In the genomic region with DNA sequence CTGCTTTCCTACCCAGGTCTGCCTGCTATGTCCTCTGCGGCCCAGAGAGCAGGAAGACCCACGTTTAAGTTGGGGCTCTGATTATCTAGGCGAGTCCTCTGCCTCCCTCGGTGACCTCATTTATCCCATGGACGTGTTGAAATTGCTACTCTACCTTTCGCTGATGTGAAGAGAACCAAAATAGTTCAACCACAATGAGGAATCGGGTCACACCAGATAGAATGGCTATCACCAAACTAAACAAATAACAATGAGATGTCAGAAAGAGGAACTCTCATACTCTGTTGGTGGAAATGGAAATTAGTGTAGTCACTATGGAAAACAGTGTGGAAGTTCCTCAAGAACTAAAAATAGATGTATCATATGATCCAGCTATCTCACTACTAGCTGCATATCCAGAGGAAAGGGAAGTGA, we compare ENCODE assay signal across 10 mouse cellular contexts. TPM values are rescaled to one million over a fixed set of nuclear protein-coding genes. Genes with fewer than 3 reads are reported as not detected.
DNase-seq lines count a peak whose midpoint lies in the region; ATAC-seq and TF ChIP-seq lines count a peak whose summit lies in the region.
"Had no signal": no experiment of that assay in that cellular context is flagged by ENCODE, and none has a peak within 500 bp of the region (broad histone marks: within the 10 kb centered on the region; RNA-seq: fewer than 3 reads in every experiment).

No protein-coding gene starts in this region.

- H3K36me3 ChIP-seq in kidney, adult 2 months (ENCODE audit: control insufficient read depth, insufficient read depth, low read length), result no peaks in the 10 kb centered on the region
- H3K36me3 ChIP-seq in MEL (ENCODE audit: control insufficient read depth in 1 of 2, insufficient read depth in 2 of 2, low read length in 2 of 2), result peaks cover 0 to 29% of the 10 kb centered on the region in 2 experiments; a peak in 2 of 4 replicates
- no peaks in the 10 kb centered on the region for H3K36me3 ChIP-seq in heart, embryonic 14.5 days (ENCODE audit: control insufficient read depth, insufficient read depth, low read length)
- H3K36me3 ChIP-seq: midbrain, embryonic 12.5 days had no signal

- WGBS in kidney, adult 2 months, result 59% methylated on average over 7 of the region's 7 CpGs
- 16% methylated on average over 7 of the region's 7 CpGs for WGBS in heart, embryonic 14.5 days

- peak overlapping the region; percentile 90 for H3K27ac ChIP-seq in kidney, adult 2 months (ENCODE audit: insufficient read depth, low read depth, low read length)
- peak overlapping the region; percentile 94 for H3K27ac ChIP-seq in MEL (ENCODE audit: control insufficient read depth, low read depth, low read length)
- peak overlapping the region; percentile 88 to 91 for H3K27ac ChIP-seq in heart, embryonic 14.5 days (replicated peaks in 1 of 2; ENCODE audit: control insufficient read depth in 1 of 2, insufficient read depth in 1 of 2, low read depth in 2 of 2, low read length in 2 of 2)
- H3K27ac ChIP-seq: midbrain, embryonic 12.5 days had no signal

- no peaks in the 10 kb centered on the region for H3K27me3 ChIP-seq in kidney, adult 2 months (replicated peaks; ENCODE audit: control insufficient read depth, insufficient read depth, low read length)
- no peaks in the 10 kb centered on the region for H3K27me3 ChIP-seq in MEL (ENCODE audit: control insufficient read depth in 1 of 2, insufficient read depth in 2 of 2, low read length in 2 of 2)
- no peaks in the 10 kb centered on the region for H3K27me3 ChIP-seq in heart, embryonic 14.5 days (ENCODE audit: control insufficient read depth, insufficient read depth, low read length)
- H3K27me3 ChIP-seq: midbrain, embryonic 12.5 days had no signal

- no peak overlapping the region for H3K4me3 ChIP-seq in kidney, adult 2 months (ENCODE audit: insufficient read depth, low read depth, low read length)
- H3K4me3 ChIP-seq in MEL (ENCODE audit: control insufficient read depth in 1 of 2, insufficient read depth in 1 of 2, low read depth in 2 of 2, low read length in 2 of 2), result peak overlapping the region; percentile 25 to 31
- H3K4me3 ChIP-seq in heart, embryonic 14.5 days (ENCODE audit: control insufficient read depth in 1 of 2, insufficient read depth in 1 of 2, low read depth in 1 of 2, low read length in 2 of 2), result no peak overlapping the region
- H3K4me3 ChIP-seq: midbrain, embryonic 12.5 days had no signal

- H3K9me3 ChIP-seq in MEL (replicated peaks; ENCODE audit: insufficient read depth, low read length), result no peaks in the 10 kb centered on the region
- no peaks in the 10 kb centered on the region for H3K9me3 ChIP-seq in heart, embryonic 14.5 days (ENCODE audit: control insufficient read depth, low read length)
- H3K9me3 ChIP-seq: midbrain, embryonic 12.5 days had no signal

- TF ChIP-seq RAD21 in MEL (IDR thresholded peaks at IDR 0.05; ENCODE audit: low read depth, low read length), result no peak

- no peaks in the 10 kb centered on the region for H3K79me2 ChIP-seq in MEL (ENCODE audit: control insufficient read depth, insufficient read depth, low read length, poor library complexity)

- H3K4me1 ChIP-seq in kidney, adult 2 months (ENCODE audit: control insufficient read depth, insufficient read depth, low read length), result 0 out of 2 replicates have a peak, but pooled peaks cover 3% of the 10 kb centered on the region
- H3K4me1 ChIP-seq in MEL (ENCODE audit: control insufficient read depth in 1 of 2, insufficient read depth in 2 of 2, low read length in 2 of 2), result peaks cover 7 to 34% of the 10 kb centered on the region in 2 experiments
- H3K4me1 ChIP-seq in heart, embryonic 14.5 days (ENCODE audit: control insufficient read depth in 2 of 2, insufficient read depth in 2 of 2, low read length in 2 of 2), result peaks cover 25 to 40% of the 10 kb centered on the region in 2 experiments
- H3K4me1 ChIP-seq: midbrain, embryonic 12.5 days had no signal

- peak overlapping the region; percentile 54 for H3K9ac ChIP-seq in MEL (ENCODE audit: control insufficient read depth, low read depth, low read length, poor library complexity, severe bottlenecking)
- H3K9ac ChIP-seq in heart, embryonic 14.5 days (ENCODE audit: low read length), result no peak overlapping the region
- H3K9ac ChIP-seq: midbrain, embryonic 12.5 days had no signal

- peak overlapping the region; percentile 22; the same call in 1 of the 2 replicates for H3K4me2 ChIP-seq in heart, embryonic 14.5 days (ENCODE audit: low read length)
- H3K4me2 ChIP-seq: midbrain, embryonic 12.5 days had no signal

- ATAC-seq in heart, embryonic 14.5 days (ENCODE audit: insufficient number of reproducible peaks, insufficient read depth, low FRiP score, low read depth), result no peak
- peak; percentile 59 for ATAC-seq in megakaryocyte, adult 5-6 weeks (ENCODE audit: poor library complexity, severe bottlenecking)

- DNase-seq in kidney, adult 2 months, result no peak
- no peak for DNase-seq in kidney, postnatal 14 days
- DNase-seq in MEL (ENCODE audit: low read depth, low spot score), result peak; percentile 92
- no peak for DNase-seq in urinary bladder, postnatal 10 days (ENCODE audit: low spot score)
- no peak for DNase-seq in layer of hippocampus, postnatal 10 days (ENCODE audit: low spot score in 2 of 2)
- no peak for DNase-seq in frontal cortex, adult 2 months (ENCODE audit: extremely low spot score in 1 of 2, low spot score in 1 of 2)

- TF ChIP-seq CTCF in kidney, adult 2 months (conservative IDR thresholded peaks at IDR 0.05; ENCODE audit: insufficient read depth, insufficient read length, low read depth, low read length), result no peak
- no peak for TF ChIP-seq CTCF in MEL (IDR thresholded peaks at IDR 0.05 in 2 of 3, conservative IDR thresholded peaks at IDR 0.05 in 1 of 3; ENCODE audit: control insufficient read depth in 1 of 3, insufficient read depth in 1 of 3, low read depth in 2 of 3, low read length in 3 of 3, poor library complexity in 1 of 3, severe bottlenecking in 1 of 3)

- TF ChIP-seq POLR2A in kidney, adult 2 months (IDR thresholded peaks at IDR 0.05; ENCODE audit: low read depth, low read length), result no peak
- no peak; a peak in 1 of 4 replicates for TF ChIP-seq POLR2A in MEL (IDR thresholded peaks at IDR 0.05; ENCODE audit: control insufficient read depth in 1 of 2, insufficient read depth in 1 of 2, low read depth in 1 of 2, low read length in 2 of 2, poor library complexity in 1 of 2)

- peak; percentile 92 to 94 for TF ChIP-seq EP300 in MEL (IDR thresholded peaks at IDR 0.05; ENCODE audit: low read depth in 1 of 2, low read length in 2 of 2)

TF ChIP-seq in MEL, 35 proteins besides CTCF, POLR2A, EP300 and RAD21 (continues in another document):
- peak; percentile 85 for TF ChIP-seq RCOR1 (IDR thresholded peaks at IDR 0.05; ENCODE audit: low read depth, low read length)
- TF ChIP-seq USF1 (IDR thresholded peaks at IDR 0.05; ENCODE audit: low read depth, low read length), result peak; percentile 58
- peak; percentile 79 for TF ChIP-seq SIN3A (IDR thresholded peaks at IDR 0.05; ENCODE audit: low read length)
- TF ChIP-seq MAFK (IDR thresholded peaks at IDR 0.05; ENCODE audit: borderline replicate concordance, low read depth, low read length), result peak; percentile 76
- TF ChIP-seq MAX (IDR thresholded peaks at IDR 0.05; ENCODE audit: low read length), result peak; percentile 3; the same call in 1 of the 2 replicates
- TF ChIP-seq TAL1 (IDR thresholded peaks at IDR 0.05; ENCODE audit: low read length), result peak; percentile 83
- no peak for TF ChIP-seq NRF1 (IDR thresholded peaks at IDR 0.05; ENCODE audit: insufficient read depth, low read depth, low read length, poor library complexity, severe bottlenecking)
- TF ChIP-seq MEF2A (IDR thresholded peaks at IDR 0.05; ENCODE audit: extremely low read depth, insufficient replicate concordance, low read depth, low read length, poor library complexity, severe bottlenecking), result peak; percentile 94
- TF ChIP-seq TCF12 (IDR thresholded peaks at IDR 0.05; ENCODE audit: low read depth, low read length), result peak; percentile 82
- TF ChIP-seq UBTF (IDR thresholded peaks at IDR 0.05; ENCODE audit: borderline replicate concordance, insufficient read depth, low read depth, low read length), result no peak
- peak; percentile 84; the same call in 1 of the 2 replicates for TF ChIP-seq BHLHE40 (IDR thresholded peaks at IDR 0.05; ENCODE audit: borderline replicate concordance, low read depth, low read length)
- no peak for TF ChIP-seq SMC3 (IDR thresholded peaks at IDR 0.05; ENCODE audit: low read depth, low read length)
- no peak; the same call in 1 of the 2 replicates for TF ChIP-seq ZC3H11A (IDR thresholded peaks at IDR 0.05; ENCODE audit: low read depth, low read length)

RNA-seq across cellular contexts. Expression of gene Ankdd1a, which starts 22.1 kb away (rescaled TPM):
- polyA plus RNA-seq in kidney, adult 2 months (2012; rRNA removed), result 0.06 and 0.16 TPM in 2 replicates
- not detected in 2 replicates for total RNA-seq in MEL (2012; rRNA removed)
- under 1 TPM in 1 of 2 experiments, not detected in 1; 0.06 TPM for polyA plus RNA-seq in MEL (2012; ENCODE audit: insufficient read depth in 1 of 2, insufficient read length in 2 of 2, low read depth in 1 of 2, low replicate concordance in 2 of 2, missing spikeins in 1 of 2)
- not detected in 2 replicates for polyA plus RNA-seq in heart, embryonic 14.5 days (2014; fragmentation: Nextera tagmentation; extraction: Ambion mirVana)
- total RNA-seq in megakaryocyte, adult 5-6 weeks (2015), result not detected in 2 replicates
- 0.08 TPM in 1 of 2 replicates, not detected in the other for total RNA-seq in megakaryocyte, adult 5-6 weeks (2017)
- 1 to 10 TPM; 1.5 to 2.0 TPM for total RNA-seq in layer of hippocampus, postnatal 10 days (2021)
- polyA plus RNA-seq in frontal cortex, adult 2 months (2012; rRNA removed), result 2.3 and 2.4 TPM in 2 replicates
- total RNA-seq: ES-E14 had no signal

RNA-seq across cellular contexts. Expression of gene Plekho2, which starts 37.7 kb away (rescaled TPM):
- polyA plus RNA-seq in kidney, adult 2 months (2012; rRNA removed), result 9.8 and 10.4 TPM in 2 replicates
- total RNA-seq in MEL (2012; rRNA removed), result 7.6 and 8.6 TPM in 2 replicates
- polyA plus RNA-seq in MEL (2012; ENCODE audit: insufficient read depth in 1 of 2, insufficient read length in 2 of 2, low read depth in 1 of 2, low replicate concordance in 2 of 2, missing spikeins in 1 of 2), result 10 to 100 TPM in 1 of 2 experiments, not detected in 1; 12.9 TPM
- polyA plus RNA-seq in heart, embryonic 14.5 days (2014; fragmentation: Nextera tagmentation; extraction: Ambion mirVana), result 8.8 and 9.8 TPM in 2 replicates
- total RNA-seq in megakaryocyte, adult 5-6 weeks (2015), result 59.1 and 68.1 TPM in 2 replicates
- total RNA-seq in megakaryocyte, adult 5-6 weeks (2017), result 52.5 and 60.6 TPM in 2 replicates
- total RNA-seq in layer of hippocampus, postnatal 10 days (2021), result 1 to 10 TPM; 5.6 to 8.4 TPM
- polyA plus RNA-seq in frontal cortex, adult 2 months (2012; rRNA removed), result 17.0 and 17.9 TPM in 2 replicates

RNA-seq across cellular contexts. Expression of gene Pif1, which starts 44.8 kb away (rescaled TPM):
- 0.08 and 0.11 TPM in 2 replicates for polyA plus RNA-seq in kidney, adult 2 months (2012; rRNA removed)
- total RNA-seq in MEL (2012; rRNA removed), result 15.5 and 22.5 TPM in 2 replicates
- polyA plus RNA-seq in MEL (2012; ENCODE audit: insufficient read depth in 1 of 2, insufficient read length in 2 of 2, low read depth in 1 of 2, low replicate concordance in 2 of 2, missing spikeins in 1 of 2), result 10 to 100 TPM in 1 of 2 experiments, not detected in 1; 14.9 TPM
- 8.7 and 9.2 TPM in 2 replicates for polyA plus RNA-seq in heart, embryonic 14.5 days (2014; fragmentation: Nextera tagmentation; extraction: Ambion mirVana)
- total RNA-seq in megakaryocyte, adult 5-6 weeks (2015), result 12.1 and 12.6 TPM in 2 replicates
- total RNA-seq in megakaryocyte, adult 5-6 weeks (2017), result 12.7 and 16.9 TPM in 2 replicates
- 1 to 10 TPM; 1.1 to 1.4 TPM for total RNA-seq in layer of hippocampus, postnatal 10 days (2021)
- polyA plus RNA-seq in frontal cortex, adult 2 months (2012; rRNA removed), result 0.24 and 0.36 TPM in 2 replicates

Comparison
In these comparisons a context has a peak if more than half of its experiments do, and no peak if none do; other contexts are left out.
1. H3K4me3 ChIP-seq: peak in MEL (2 of 2); none in kidney, adult 2 months (single experiment) and heart, embryonic 14.5 days (0 of 2).
2. Peak in every context shown above with its lines, with median percentiles within 50 percentile points of each other: H3K27ac ChIP-seq.